Mouse (Mus musculus) testis, adult 2 months (tissue): ENCODE data around the gene Gm10720.
"Not testable (repeated sequence)": the region's sequence is repeated elsewhere in the genome, so short reads cannot be mapped to it uniquely, and the experiment has no call there.

Source experiments
- CTCF ChIP-seq: fragments of 200-500 bp; IDR thresholded peaks from 2 replicates; pipeline ENCODE4 v1.5.1; 2012; ENCODE audit warnings: low read depth, mild to moderate bottlenecking, inconsistent platforms, low read length, moderate library complexity; ENCODE audit not compliant: control insufficient read depth, insufficient read depth, insufficient replicate concordance
- POLR2A ChIP-seq: fragments of 200-500 bp; IDR thresholded peaks from 2 replicates; pipeline ENCODE4 v1.6.1; 2012; ENCODE audit warnings: low read depth, mild to moderate bottlenecking, inconsistent platforms, low read length, moderate library complexity; ENCODE audit not compliant: control insufficient read depth

- not testable (repeated sequence) for TF ChIP-seq CTCF, POLR2A
Observed at GRCm38 (mm10) chr9:3023985-3024648, 8.7 kb downstream of the Gm10720 start.
